Mouse (Mus musculus) thymus, postnatal 36 days (tissue): Measurements from ENCODE around the gene Rad54l.

Experiments used
- DNase-seq, 2 experiments: peaks; one replicate each; pipeline ENCODE4 v3.0.0; 2022; ENCODE audit warnings: mixed read lengths in 2 of 2

Gene Rad54l

DNA sequence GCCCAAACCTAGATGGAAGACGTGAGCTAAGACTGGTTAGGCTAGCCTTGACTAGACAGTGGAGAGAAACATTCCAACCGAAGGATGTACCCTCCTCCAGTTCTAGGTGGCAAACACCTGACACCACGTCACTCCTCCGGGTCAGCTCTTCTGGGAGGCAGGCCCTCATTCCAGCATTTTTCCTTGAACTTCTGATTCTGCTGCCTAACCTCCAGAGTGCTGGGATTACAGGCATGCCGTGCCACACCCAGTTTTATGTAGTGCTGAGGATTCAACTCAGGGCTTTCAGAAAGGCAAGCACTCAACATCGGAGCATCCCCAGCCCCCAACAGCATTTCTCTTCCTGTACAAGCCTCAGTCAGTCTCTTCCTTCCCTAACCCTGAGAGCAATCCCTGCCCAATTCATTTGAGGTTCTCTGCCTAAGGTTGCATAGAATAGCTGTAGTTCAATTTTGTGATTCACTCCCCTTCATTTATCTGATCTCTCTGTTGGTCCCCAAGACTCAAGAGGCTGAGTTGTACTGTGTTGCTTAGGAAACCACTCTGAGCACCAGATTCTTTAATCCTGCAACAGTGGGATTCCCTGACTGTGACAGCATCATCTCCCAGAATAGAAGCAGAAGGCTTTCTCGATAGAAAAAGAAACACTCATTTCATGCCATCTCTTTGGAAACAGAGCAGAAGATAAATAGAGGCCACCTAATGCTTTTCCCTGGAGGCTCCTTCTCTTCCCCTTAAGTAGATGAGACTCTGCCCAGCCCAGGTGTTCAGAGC lies 17.5 kb upstream of the Rad54l start:
- no peak for DNase-seq

DNA sequence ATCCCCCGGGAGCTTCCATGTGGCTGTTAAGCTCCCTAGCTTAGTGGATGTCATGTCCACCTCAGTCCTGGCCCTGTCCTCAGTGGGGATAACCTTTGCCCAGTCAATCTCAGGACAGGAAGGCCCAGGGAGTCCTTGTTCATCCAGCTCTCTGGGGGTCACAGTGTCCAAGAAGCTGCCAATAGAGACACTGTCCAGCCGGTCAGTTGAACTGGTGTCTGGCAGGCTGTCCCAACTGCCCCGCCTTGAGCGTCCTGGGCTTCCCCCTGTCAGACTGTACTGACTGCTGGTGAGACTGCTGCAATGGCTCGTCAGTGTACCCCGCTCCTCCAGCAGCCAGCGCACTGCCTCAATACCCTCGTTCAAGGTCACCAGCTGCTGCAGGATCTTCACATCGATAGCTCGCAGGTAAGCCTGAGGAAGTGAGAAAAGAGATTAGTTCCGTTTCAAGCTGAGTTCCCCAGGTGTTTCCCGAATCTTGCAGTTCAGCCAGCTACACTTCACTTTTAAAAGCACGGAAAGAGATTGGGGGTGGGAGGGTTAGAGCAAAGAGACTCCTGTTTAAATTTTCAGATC lies 14.0 kb upstream of the Rad54l start:
- DNase-seq: no peak

- no peak for DNase-seq
These were observed 11.5 kb upstream of the Rad54l start for GRCm38 (mm10) chr4:116134990-116135389.

- DNase-seq: no peak
These were observed 9.6 kb upstream of the Rad54l start for GRCm38 (mm10) chr4:116133126-116133525.

DNA sequence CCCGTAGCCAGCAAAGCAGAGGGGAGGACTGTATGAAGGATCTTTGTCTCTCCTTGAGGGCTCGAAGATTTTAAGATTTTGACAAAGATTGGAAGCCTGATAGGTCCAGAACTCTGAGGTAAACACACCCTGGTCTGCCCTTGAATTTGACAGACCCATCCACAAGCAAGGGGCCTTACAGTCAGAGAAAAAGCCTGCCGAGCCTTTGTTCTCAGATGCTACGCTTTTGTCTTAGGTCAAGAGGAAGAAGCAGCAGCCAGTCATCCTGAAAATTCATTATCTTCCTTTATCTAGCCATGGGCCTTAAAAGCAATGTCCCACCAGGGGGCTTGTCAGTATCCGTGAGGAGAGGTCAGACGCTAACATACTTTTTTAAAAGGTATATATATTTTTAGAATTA lies 4.5 kb upstream of the Rad54l start:
- DNase-seq: no peak

GRCm38 (mm10) chr4:116125803-116126386 lies 2.4 kb upstream of the Rad54l start:
- no peak for DNase-seq

- DNase-seq: no peak
These were observed 728 bp downstream of the Rad54l start for GRCm38 (mm10) chr4:116122762-116123161.

DNA sequence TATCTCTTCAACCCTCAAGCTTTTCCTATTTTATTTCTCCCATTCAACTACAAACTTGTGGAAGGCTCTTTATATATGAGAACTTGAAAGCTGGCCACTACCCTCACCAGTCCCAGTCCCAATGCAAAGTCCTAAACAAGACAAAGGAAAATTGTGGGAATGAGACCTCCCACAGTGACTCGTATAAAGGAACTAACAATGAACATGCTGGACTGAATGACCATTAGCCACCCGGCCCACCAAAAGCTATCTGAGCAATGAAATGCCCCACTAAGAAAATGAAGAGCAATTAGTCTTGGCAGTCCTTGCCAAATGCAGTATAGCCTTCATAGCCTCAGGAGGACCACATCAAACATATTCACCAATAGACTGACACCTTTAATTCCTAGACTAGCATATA lies 12.0 kb downstream of the Rad54l start:
- no peak for DNase-seq

DNA sequence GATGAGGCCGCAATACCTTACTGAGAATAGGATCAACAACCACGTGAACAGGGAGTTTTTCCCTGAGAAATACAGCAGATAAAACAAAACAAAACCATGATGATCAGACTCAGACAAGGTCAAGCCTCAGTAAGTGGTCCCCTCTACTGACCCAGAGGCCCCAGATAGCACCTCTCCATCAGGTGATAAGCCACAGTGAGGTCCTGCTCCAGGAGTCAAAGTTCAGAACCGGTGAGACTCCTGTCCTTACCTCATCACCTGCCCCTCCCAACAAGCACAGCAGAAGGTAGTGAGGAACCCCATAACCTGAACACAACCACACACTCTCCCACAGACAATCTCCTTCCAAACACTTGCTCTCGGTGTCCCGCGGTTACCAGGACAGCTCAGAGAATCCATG lies 12.8 kb downstream of the Rad54l start:
- DNase-seq: no peak

GRCm38 (mm10) chr4:116105278-116105677 lies 18.2 kb downstream of the Rad54l start:
- DNase-seq: no peak

- DNase-seq: no peak
These were observed 22.5 kb downstream of the Rad54l start for GRCm38 (mm10) chr4:116100959-116101358.

- DNase-seq: no peak
These were observed 26.3 kb downstream of the Rad54l start for GRCm38 (mm10) chr4:116097211-116097610.

DNA sequence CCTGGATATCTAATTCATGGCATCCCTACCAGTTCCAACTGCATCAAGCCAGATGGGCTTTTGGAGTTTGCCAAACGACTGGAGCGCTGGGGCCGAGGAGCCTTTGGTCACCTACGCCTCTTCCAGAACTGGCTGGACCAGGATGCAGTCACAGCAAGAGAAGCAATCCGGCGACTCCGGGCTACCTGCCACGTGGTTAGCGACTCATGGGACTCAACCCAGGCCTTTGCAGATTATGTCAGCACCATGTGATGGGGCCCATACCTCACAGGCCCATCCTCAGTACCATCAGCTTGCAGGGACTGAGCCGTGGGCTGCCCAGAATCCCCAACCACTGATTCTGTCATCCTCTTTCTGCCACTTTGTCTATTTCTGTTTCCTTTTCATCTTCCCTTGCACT lies 27.2 kb downstream of the Rad54l start:
- DNase-seq: no peak

- peak in 1 of 2 experiments; percentile 23 for DNase-seq
These were observed 34.8 kb downstream of the Rad54l start for GRCm38 (mm10) chr4:116088510-116089249.

DNA sequence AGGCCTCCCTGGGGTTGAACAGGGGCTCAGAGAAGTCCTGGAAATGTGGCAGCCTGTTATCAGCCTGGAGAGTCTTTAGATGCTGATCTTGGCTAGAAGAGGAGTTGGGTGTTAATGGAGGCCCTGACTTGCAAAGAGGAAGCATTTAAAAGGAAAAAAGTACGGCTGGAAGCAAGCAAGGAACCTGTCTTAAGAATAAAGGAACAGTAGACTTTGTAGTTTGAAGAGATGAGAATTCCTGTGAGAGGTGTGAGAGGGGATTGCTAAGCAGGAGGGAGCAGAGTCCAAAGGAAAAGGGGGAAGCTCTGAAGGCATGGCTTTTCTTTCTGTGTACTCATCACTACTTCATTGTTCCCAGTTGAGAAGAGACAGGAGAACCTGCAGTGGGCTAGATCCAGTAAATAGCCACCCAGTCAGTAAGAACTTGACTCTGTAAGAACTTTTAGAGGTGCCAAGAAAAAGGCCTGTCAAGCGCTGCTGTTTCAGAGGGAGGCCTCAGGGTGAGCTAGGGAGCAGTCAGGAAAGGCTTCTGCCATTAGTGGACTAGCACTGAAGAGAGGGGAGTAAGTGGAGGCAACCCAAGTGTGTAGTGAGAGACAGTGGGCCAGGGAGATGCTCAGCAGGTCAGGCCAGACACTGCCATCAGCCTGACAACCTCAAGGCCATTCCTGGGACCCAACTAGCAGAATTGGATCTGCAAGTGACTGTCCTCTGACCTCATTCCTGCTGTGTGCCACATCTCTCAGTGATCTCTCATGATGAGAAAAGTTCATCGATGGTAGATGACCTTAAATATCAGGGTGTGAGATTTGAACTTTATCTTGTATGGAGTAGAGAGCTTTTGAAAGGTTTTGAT lies 46.0 kb downstream of the Rad54l start:
- no peak for DNase-seq

GRCm38 (mm10) chr4:116076369-116077231 lies 46.9 kb downstream of the Rad54l start:
- peak in 1 of 2 experiments; percentile 16 for DNase-seq

- peak; percentile 74 to 76 for DNase-seq
These were observed 47.7 kb downstream of the Rad54l start for GRCm38 (mm10) chr4:116075631-116076368.

DNA sequence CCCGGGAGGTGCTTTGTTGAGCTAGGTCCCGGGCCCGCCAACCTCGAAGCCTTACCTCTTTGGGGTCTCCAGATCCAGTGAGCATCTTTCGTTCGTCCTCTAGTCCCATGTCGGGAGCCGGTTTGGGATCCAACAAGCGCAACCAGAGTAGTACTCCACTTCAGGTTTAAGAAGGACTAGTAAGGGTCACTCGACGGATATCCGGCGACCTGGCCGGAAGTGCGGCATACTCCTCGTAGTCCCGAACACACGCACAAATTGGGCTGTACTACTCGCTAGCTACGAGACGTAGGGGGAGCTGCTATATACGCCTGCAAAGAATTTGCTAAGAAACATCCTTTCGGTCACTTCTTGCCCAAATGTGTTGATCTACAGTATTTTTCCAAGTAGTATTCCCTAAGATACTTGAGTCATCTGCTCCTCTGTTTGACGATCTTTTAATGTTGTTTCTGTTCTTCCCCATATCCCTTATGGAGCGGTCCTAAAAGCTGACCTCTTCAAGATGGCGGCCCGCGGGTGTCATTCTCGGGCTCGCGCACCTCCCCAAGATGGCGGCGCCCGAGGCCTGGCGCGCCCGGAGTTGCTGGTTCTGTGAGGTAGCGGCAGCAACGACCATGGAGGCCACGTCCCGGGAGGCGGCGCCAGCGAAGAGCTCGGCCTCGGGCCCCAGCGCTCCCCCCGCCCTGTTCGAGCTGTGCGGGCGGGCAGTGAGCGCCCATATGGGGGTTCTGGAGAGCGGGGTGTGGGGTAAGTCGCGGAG lies 48.4 kb downstream of the Rad54l start, which contains the start of the genes Uqcrh and Lrrc41:
Gene Uqcrh (minus strand): TSS at position 211 of the 760 bp plus-strand sequence.
Gene Lrrc41 (plus strand): TSS at position 409 of the 760 bp plus-strand sequence.
- DNase-seq: peak; percentile 92 to 93

GRCm38 (mm10) chr4:116074145-116074675 lies 49.3 kb downstream of the Rad54l start:
- DNase-seq: no peak
